ENCODE assay signal across 8 mouse cellular contexts in the genomic region with DNA sequence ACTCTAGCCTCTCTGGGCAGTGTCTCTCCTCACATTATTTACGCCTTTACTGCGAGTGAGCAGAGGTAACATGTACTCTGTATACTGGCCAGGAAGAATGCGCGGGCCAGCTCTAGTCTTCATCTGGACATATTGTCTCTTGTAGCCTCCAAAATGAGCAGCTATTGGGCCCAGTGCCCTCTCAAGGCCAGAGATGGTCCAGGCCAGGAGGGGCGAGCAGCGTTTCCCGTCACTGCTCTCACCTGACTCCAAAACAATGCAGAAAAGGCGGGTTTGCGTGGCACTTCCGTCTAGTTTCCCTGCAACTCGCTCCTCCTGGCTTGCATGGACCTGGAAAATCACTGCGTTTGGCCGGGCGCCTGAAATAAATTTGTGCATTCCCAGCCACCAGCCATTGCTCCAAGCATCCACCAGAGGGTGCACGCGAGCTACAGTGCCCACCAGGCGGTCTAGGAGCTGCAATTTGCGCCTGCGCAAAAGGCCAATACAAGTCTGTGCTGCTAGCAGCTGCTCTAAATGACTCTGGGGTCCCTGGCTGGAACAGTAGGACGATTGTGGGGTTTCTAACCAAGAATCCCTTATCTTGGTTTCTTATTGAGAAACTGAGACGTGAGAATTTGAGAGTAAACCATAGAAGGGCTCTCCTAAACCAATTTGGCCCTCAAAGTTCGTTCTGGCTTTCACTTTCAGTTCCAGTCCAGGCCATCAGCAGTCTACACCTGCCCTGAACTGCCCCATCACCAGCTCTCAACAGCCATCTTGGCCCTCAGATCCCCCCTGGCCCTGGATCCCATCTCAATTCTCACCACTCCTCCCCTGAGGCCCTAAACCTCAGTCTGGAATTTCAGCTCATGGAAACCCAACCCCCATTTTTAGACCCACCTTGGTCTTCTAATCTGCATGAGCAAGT. TPM values are rescaled to one million over a fixed set of nuclear protein-coding genes. Genes with fewer than 3 reads are reported as not detected.
DNase-seq lines count a peak whose midpoint lies in the region; ATAC-seq and TF ChIP-seq lines count a peak whose summit lies in the region.

No protein-coding gene starts in this region.

- no peaks in the 10 kb centered on the region for H3K79me2 ChIP-seq in CH12.LX (replicated peaks; ENCODE audit: control insufficient read depth, extremely low read depth, insufficient read depth, poor library complexity, severe bottlenecking)

- peaks cover 0 to 10% of the 10 kb centered on the region in 2 experiments; a peak in 2 of 4 replicates for H3K4me1 ChIP-seq in CH12.LX (ENCODE audit: control insufficient read depth in 1 of 2, insufficient read depth in 2 of 2)
- H3K4me1 ChIP-seq in forebrain, embryonic 12.5 days = no peaks in the 10 kb centered on the region; the same call in none of the 2 replicates
- peaks cover 4% of the 10 kb centered on the region; the same call in 1 of the 2 replicates for H3K4me1 ChIP-seq in liver, postnatal 0 days (ENCODE audit: insufficient read depth)
- no peaks in the 10 kb centered on the region for H3K4me1 ChIP-seq in neural tube, embryonic 14.5 days (ENCODE audit: control insufficient read depth, insufficient read depth, low read length)

- H3K4me3 ChIP-seq in CH12.LX (replicated peaks in 1 of 3; ENCODE audit: low read depth in 2 of 3, low read length in 2 of 3, poor library complexity in 1 of 3) = peak overlapping the region in 1 of 3 experiments; percentile 36
- H3K4me3 ChIP-seq in forebrain, embryonic 12.5 days (replicated peaks) = no peak overlapping the region
- peak overlapping the region; percentile 38 for H3K4me3 ChIP-seq in liver, postnatal 0 days (ENCODE audit: low read depth, low read length)
- no peak overlapping the region for H3K4me3 ChIP-seq in neural tube, embryonic 14.5 days (ENCODE audit: low read depth, low read length)

- H3K9me3 ChIP-seq in CH12.LX (replicated peaks; ENCODE audit: low read length) = no peaks in the 10 kb centered on the region
- H3K9me3 ChIP-seq in forebrain, embryonic 12.5 days = no peaks in the 10 kb centered on the region
- H3K9me3 ChIP-seq in liver, postnatal 0 days (ENCODE audit: low read length) = no peaks in the 10 kb centered on the region
- H3K9me3 ChIP-seq in neural tube, embryonic 14.5 days (ENCODE audit: control insufficient read depth, low read length) = no peaks in the 10 kb centered on the region

- H3K4me2 ChIP-seq in CH12.LX (ENCODE audit: insufficient read depth, low read depth, poor library complexity, severe bottlenecking) = peak overlapping the region; percentile 22
- peak overlapping the region; percentile 39 for H3K4me2 ChIP-seq in forebrain, embryonic 12.5 days
- peak overlapping the region; percentile 69 for H3K4me2 ChIP-seq in liver, postnatal 0 days (ENCODE audit: low read depth, low read length)
- H3K4me2 ChIP-seq in neural tube, embryonic 14.5 days (ENCODE audit: low read depth, low read length) = peak overlapping the region; percentile 32

- peak overlapping the region; percentile 41 for H3K9ac ChIP-seq in CH12.LX (ENCODE audit: insufficient read depth, low read depth)
- H3K9ac ChIP-seq in forebrain, embryonic 12.5 days = no peak overlapping the region
- peak overlapping the region; percentile 49 for H3K9ac ChIP-seq in liver, postnatal 0 days (replicated peaks)
- H3K9ac ChIP-seq in neural tube, embryonic 14.5 days (replicated peaks; ENCODE audit: low read depth, low read length) = no peak overlapping the region

- no peaks in the 10 kb centered on the region for H3K36me3 ChIP-seq in CH12.LX (replicated peaks in 1 of 2; ENCODE audit: control insufficient read depth in 1 of 2, insufficient read depth in 1 of 2, low read length in 1 of 2)
- H3K36me3 ChIP-seq in forebrain, embryonic 12.5 days (replicated peaks) = no peaks in the 10 kb centered on the region
- H3K36me3 ChIP-seq in liver, postnatal 0 days (replicated peaks; ENCODE audit: insufficient read depth, low read length) = no peaks in the 10 kb centered on the region
- H3K36me3 ChIP-seq in neural tube, embryonic 14.5 days (ENCODE audit: control insufficient read depth, insufficient read depth, low read length) = no peaks in the 10 kb centered on the region

- WGBS in forebrain, embryonic 12.5 days = 27% methylated on average over 22 of the region's 22 CpGs
- WGBS in large intestine, adult 2 months = 9% methylated on average over 22 of the region's 22 CpGs
- 17% methylated on average over 22 of the region's 22 CpGs for WGBS in liver, postnatal 0 days (ENCODE audit: insufficient replicate concordance)
- 22% methylated on average over 22 of the region's 22 CpGs for WGBS in neural tube, embryonic 14.5 days

- ATAC-seq in forebrain, embryonic 12.5 days (ENCODE audit: low FRiP score) = peak; percentile 89
- peak; percentile 95 for ATAC-seq in liver, postnatal 0 days
- peak; percentile 84; the same call in 1 of the 2 replicates for ATAC-seq in neural tube, embryonic 14.5 days (ENCODE audit: low read depth)

- H3K27ac ChIP-seq in CH12.LX (ENCODE audit: insufficient read depth, low read depth) = no peak overlapping the region
- no peak overlapping the region for H3K27ac ChIP-seq in forebrain, embryonic 12.5 days
- no peak overlapping the region for H3K27ac ChIP-seq in liver, postnatal 0 days (ENCODE audit: low read depth)
- H3K27ac ChIP-seq in neural tube, embryonic 14.5 days (ENCODE audit: low read depth, low read length) = no peak overlapping the region

- in situ Hi-C loops in CH12.LX (cut with MboI; ENCODE audit: low pct_ligation_motif_present, low pct_unique_long_range_greater_than_20kb, low sequenced_read_pairs) = loop anchor here (5.0 kb wide), 1 partner anchor 68 kb away; no protein-coding TSS in a partner anchor

- peak; percentile 94 for DNase-seq in CH12.LX (ENCODE audit: extremely low read depth)
- peak; percentile 77 for DNase-seq in c-Kit-positive CD71-positive TER-119-negative erythroid progenitor cells, embryonic 14.5 days (ENCODE audit: low read depth)
- peak; percentile 97 to 99 for DNase-seq in heart, postnatal 10 days
- DNase-seq in large intestine, adult 2 months (ENCODE audit: low read depth, low spot score) = peak; percentile 90
- DNase-seq in liver, postnatal 0 days = peak; percentile 93
- peak; percentile 98 for DNase-seq in testis, postnatal 10 days (ENCODE audit: low spot score)

- peak; percentile 72 to 96 for TF ChIP-seq CTCF in CH12.LX (conservative IDR thresholded peaks at IDR 0.05 in 1 of 2, IDR thresholded peaks at IDR 0.05 in 1 of 2; ENCODE audit: low read depth in 2 of 2, low read length in 2 of 2)
- TF ChIP-seq CTCF in liver, postnatal 0 days (IDR thresholded peaks at IDR 0.05; ENCODE audit: low read depth) = peak; percentile 99

- TF ChIP-seq EP300 in CH12.LX (IDR thresholded peaks at IDR 0.05; ENCODE audit: low read length) = no peak
- no peak for TF ChIP-seq EP300 in liver, postnatal 0 days (IDR thresholded peaks at IDR 0.05; ENCODE audit: low read depth)

- intact Hi-C loops in heart, postnatal 10 days (cut with DNase I) = loop anchor here (1.0 to 10.0 kb wide), 4 partner anchors 42 to 255 kb away; a partner anchor contains a TSS

- H3K27me3 ChIP-seq in CH12.LX (replicated peaks) = no peaks in the 10 kb centered on the region
- no peaks in the 10 kb centered on the region for H3K27me3 ChIP-seq in forebrain, embryonic 12.5 days
- H3K27me3 ChIP-seq in liver, postnatal 0 days (ENCODE audit: insufficient read depth, low read length) = no peaks in the 10 kb centered on the region
- no peaks in the 10 kb centered on the region for H3K27me3 ChIP-seq in neural tube, embryonic 14.5 days (ENCODE audit: control insufficient read depth, insufficient read depth, low read length)

- peak; percentile 65 for TF ChIP-seq POLR2A in CH12.LX (IDR thresholded peaks at IDR 0.05; ENCODE audit: low read depth, low read length)

- TF ChIP-seq RAD21 in CH12.LX (IDR thresholded peaks at IDR 0.05; ENCODE audit: low read depth, low read length) = peak; percentile 94

- dilution Hi-C loops in CH12.LX (cut with MboI; ENCODE audit: extremely low pct_ligation_motif_present, extremely low pct_unique_long_range_greater_than_20kb, low sequenced_read_pairs) = no loop called here

TF ChIP-seq in CH12.LX, 34 proteins besides CTCF, POLR2A, EP300 and RAD21:
- TF ChIP-seq NELFE (IDR thresholded peaks at IDR 0.05; ENCODE audit: low read depth, low read length) (peak; percentile 57), UBTF (IDR thresholded peaks at IDR 0.05; ENCODE audit: low read depth, low read length) (no peak), SMC3 (IDR thresholded peaks at IDR 0.05; ENCODE audit: low read depth, low read length) (peak; percentile 96), ELF1 (IDR thresholded peaks at IDR 0.05; ENCODE audit: low read depth, low read length) (0 out of 2 replicates have a peak, but pooled peaks have one; percentile 15), MAFK (IDR thresholded peaks at IDR 0.05; ENCODE audit: insufficient replicate concordance, low read length) (no peak), ZC3H11A (IDR thresholded peaks at IDR 0.05; ENCODE audit: low read depth, low read length) (peak; percentile 69), IRF4 (IDR thresholded peaks at IDR 0.05; ENCODE audit: low read depth, low read length) (peak; percentile 78), HCFC1 (IDR thresholded peaks at IDR 0.05; ENCODE audit: low read depth, low read length) (peak; percentile 38; the same call in 1 of the 2 replicates), TBP (conservative IDR thresholded peaks at IDR 0.05; ENCODE audit: low read depth, low read length) (peak; percentile 69), NRF1 (IDR thresholded peaks at IDR 0.05; ENCODE audit: low read depth, low read length) (peak; percentile 84), USF1 (IDR thresholded peaks at IDR 0.05; ENCODE audit: low read depth, low read length) (no peak), MAX (IDR thresholded peaks at IDR 0.05; ENCODE audit: low read length) (no peak; the same call in 1 of the 2 replicates), TCF12 (IDR thresholded peaks at IDR 0.05; ENCODE audit: low read depth, low read length) (no peak; the same call in none of the 2 replicates)

RNA-seq across cellular contexts. Expression of a gene that starts 59.0 kb away (rescaled TPM):
- total RNA-seq in CH12.LX (2012; rRNA removed) (not detected in 2 replicates), CH12.LX (2014; rRNA removed) (not detected in 2 replicates)
- polyA plus RNA-seq in CH12.LX (2012; ENCODE audit: insufficient read length, low read depth) = not detected in 2 replicates
- 35.8 and 36.5 TPM in 2 replicates for polyA plus RNA-seq in forebrain, embryonic 12.5 days (2016; fragmentation: Nextera tagmentation; extraction: Ambion mirVana)
- 100 to 1,000 TPM; 289 to 314 TPM for total RNA-seq in heart, postnatal 10 days (2021)
- polyA plus RNA-seq in large intestine, adult 2 months (2012; rRNA removed) = 11.9 and 14.6 TPM in 2 replicates
- polyA plus RNA-seq in liver, postnatal 0 days (2015; fragmentation: Nextera tagmentation; extraction: Ambion mirVana) = 6.4 and 6.5 TPM in 2 replicates
- 19.5 and 34.2 TPM in 2 replicates for polyA plus RNA-seq in neural tube, embryonic 14.5 days (2014; fragmentation: Nextera tagmentation; extraction: Ambion mirVana)

Comparison
In these comparisons a context has a peak if more than half of its experiments do, and no peak if none do; other contexts are left out.
1. H3K9ac ChIP-seq: peak in CH12.LX (single experiment) and liver, postnatal 0 days (single experiment); none in forebrain, embryonic 12.5 days (single experiment) and neural tube, embryonic 14.5 days (single experiment).
2. Peak in every context shown above with its lines, with median percentiles within 50 percentile points of each other: DNase-seq, H3K4me2 ChIP-seq and ATAC-seq.